Mouse (Mus musculus) left cerebral cortex, postnatal 4 days (tissue): ENCODE measurements around the gene Ccnb1ip1. TPM values are rescaled to one million over a fixed set of nuclear protein-coding genes. Genes with fewer than 3 reads are reported as not detected.
"Not testable (repeated sequence)": the region's sequence is repeated elsewhere in the genome, so short reads cannot be mapped to it uniquely, and the experiment has no call there.

Source experiments
- DNase-seq: peaks from one replicate; pipeline ENCODE4 v3.0.0-alpha.2; 2022
- intact Hi-C: fragments of 180-260 bp; cut with DNase I; formaldehyde crosslinking; loops from one replicate; pipeline ENCODE4 v1.15.1; 2025
- total RNA-seq, 2 experiments: library from RNA; stranded (reverse); gene quantifications; 2 replicates each; pipeline ENCODE4 v1.2.3; 2021

Ccnb1ip1 gene
- total RNA-seq = under 1 TPM in 1 of 2 experiments, not detected in 1; 0.58 TPM

DNA sequence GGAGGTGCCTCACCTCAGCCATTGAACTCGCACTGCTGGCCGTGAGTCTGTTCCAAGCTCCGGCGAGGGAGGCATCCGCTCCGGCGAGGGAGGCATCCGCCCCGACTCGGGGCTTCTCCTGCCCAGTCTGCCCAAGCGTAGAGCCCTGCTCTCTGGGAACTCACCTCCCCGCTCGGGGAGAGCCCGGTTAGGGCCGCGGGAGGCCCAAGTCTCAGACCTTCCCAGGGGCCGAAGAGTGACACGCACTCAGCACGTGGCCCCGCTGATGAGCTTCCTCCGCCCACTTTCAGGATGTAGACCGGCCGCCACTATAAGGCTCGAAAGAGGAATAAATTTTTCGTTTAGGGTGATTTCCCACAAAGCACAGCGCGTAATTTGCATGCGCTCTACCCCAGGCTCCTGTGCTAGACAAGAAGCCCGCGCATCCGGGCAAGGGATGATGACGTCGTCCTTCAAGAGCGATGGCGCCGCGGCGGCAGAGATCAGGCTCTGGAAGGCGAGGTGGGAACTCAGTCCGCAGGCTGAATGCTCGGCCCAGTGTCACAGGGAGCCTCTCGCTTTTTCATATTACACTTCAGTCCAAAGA is at the start of gene Ccnb1ip1, which contains the start of gene Parp2:
TSS of gene Ccnb1ip1 (minus strand) at position 246 of the 586 bp plus-strand sequence.
TSS of gene Parp2 (plus strand) at position 355 of the 586 bp plus-strand sequence.
- peak; percentile 93 for DNase-seq
- intact Hi-C loops = loop anchor here (2.0 to 10.0 kb wide), 2 partner anchors 117 to 257 kb away; partner anchors contain the start of genes Apex1 and Osgep

- DNase-seq = no peak
- intact Hi-C loops = no loop called here
These were observed 48.3 kb upstream of the Ccnb1ip1 start for GRCm38 (mm10) chr14:50855788-50856187.

GRCm38 (mm10) chr14:50837236-50837635 is 29.7 kb upstream of the Ccnb1ip1 start:
- intact Hi-C loops = no loop called here
- peak; percentile 36 for DNase-seq

DNA sequence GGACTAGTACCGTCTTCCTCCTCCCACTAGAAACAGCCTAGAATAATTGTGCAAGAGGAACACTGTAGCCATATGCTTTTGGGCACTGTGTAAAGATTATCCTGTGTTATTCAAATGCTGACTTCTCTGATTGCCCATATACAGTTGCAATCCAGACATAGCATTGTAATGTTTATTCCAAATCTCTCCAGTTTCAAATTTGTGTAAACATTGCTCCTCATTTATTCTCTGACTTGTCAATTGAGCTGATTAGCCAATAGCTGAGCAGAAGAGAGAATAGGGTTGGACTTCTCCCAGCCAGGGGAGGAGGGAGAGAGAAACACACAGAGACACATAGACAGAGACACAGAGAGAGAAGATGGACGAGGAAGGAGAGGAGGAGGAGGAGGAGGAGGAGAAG is 26.9 kb upstream of the Ccnb1ip1 start:
- intact Hi-C loops = no loop called here
- DNase-seq = no peak

DNA sequence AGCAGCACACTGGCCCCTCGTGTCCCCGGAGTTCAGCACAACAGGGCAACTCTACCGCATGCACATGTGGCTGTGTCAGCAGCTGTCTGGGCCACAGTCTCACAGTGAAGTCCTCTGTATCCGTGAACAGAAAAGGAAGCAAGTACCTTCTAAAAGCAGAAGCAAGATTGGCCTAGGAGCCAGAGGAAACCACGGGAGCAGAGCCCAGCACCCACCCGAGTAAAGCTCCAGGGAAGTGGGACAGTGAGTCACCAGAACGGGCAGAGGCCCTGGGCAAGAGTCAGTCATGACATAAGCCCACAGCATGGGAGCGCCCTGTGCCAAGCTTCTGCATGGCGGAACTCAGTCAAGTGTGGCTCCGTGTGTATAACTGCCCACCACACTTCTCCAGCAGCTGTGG is 26.4 kb upstream of the Ccnb1ip1 start:
- intact Hi-C loops = no loop called here
- DNase-seq = peak; percentile 28

DNA sequence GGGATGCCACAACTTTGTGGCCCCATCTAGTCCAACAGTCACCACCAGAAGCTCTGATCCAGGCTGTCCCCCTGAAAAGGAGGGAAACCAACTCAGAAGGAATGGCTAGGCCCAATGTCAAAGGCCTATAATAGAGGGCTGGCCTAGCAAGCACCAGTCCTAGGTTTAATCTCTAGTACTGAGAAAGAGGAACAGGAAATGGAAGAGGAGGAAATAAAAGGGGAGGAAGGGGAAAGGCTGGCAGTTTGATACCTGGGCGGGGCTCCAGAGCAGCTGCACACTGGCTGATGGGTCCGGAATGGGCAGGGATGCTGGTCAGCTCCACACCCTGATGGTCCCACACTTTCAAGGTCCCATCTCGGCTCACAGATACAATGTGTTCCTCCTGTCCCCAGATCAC is 22.3 kb upstream of the Ccnb1ip1 start:
- intact Hi-C loops = no loop called here

DNA sequence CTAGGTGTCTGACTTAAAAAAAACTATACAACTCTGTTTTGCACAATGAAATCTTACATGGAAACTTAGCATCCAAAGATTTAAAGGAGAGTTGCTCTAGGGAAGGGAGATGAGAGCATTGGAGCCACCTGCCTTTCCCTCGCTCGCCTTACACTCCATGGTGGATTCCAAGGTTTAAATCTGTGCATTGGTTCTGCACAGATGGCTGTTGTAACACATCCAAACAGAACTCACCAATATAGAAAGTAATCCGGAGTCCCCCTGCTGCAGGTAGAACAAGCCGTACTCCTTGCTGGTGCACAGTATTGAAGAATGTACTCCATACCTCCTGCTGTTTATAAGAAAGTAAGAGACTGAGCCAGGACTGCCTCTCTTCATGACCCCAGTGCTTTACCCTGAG is 19.0 kb upstream of the Ccnb1ip1 start:
- intact Hi-C loops = no loop called here
- DNase-seq = no peak

More for the DNA sequence above, 22.3 kb upstream of the Ccnb1ip1 start:
- DNase-seq = no peak

GRCm38 (mm10) chr14:50824219-50824618 is 16.7 kb upstream of the Ccnb1ip1 start:
- intact Hi-C loops = no loop called here

DNA sequence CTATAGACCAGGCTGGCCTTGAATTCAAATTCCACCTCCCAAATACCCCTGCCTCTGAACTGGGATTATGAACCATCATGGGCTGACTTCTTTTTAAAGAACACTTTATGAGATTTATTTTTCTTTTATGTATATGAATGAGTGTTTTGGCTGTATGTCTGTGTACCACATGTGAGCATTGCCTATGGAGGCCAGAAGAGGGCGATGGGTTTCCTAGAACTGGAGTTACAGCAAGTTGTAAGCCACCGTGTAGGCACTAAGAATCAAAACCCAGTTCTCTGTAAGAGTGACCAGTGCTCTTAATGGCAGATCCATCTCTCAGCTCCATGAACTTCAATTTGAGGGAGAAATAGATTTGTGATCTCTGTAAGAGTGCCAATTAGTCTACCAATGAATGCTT is 15.7 kb upstream of the Ccnb1ip1 start:
- intact Hi-C loops = no loop called here
- no peak for DNase-seq

More at GRCm38 (mm10) chr14:50824219-50824618, 16.7 kb upstream of the Ccnb1ip1 start:
- DNase-seq = no peak

DNA sequence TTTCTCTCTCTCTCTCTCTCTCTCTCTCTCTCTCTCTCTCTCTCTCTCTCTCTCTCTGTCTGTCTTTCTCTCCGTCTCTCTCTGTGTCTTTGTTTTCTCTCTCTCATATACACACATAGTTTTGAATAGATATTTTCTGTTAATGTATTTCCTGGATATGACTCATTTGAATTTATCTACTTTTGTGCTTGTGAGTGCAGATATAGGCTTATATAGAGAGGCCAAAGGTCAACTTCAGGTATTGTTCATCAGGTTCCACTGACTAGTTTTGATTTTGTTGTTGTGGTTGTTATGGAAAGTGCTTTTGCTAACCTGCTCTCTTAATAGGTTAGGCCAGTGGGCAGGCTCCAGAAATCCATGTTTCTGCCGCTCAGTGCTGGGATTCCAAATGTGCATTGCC is 5.5 kb upstream of the Ccnb1ip1 start:
- intact Hi-C loops = no loop called here

DNA sequence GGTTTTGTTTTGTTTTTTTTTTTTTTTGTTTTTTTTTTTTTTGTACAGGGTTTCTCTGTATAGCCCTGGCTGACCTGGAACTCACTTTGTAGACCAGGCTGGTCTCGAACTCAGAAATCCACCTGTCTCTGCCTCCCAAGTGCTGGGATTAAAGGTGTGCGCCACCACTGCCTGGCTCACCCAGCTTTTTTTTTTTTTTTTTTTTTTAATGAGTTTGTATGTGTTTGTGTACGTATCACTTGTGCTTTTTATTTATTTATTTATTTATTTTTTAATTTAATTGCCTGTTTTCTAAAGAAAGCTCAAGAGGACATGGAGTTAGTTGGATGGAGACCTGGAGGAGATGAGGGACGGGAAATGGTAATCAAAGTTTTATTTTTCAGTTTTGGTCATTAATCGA is 1.1 kb downstream of the Ccnb1ip1 start:
- intact Hi-C loops = loop anchor here (2.0 to 10.0 kb wide), 2 partner anchors 118 to 258 kb away; partner anchors contain the start of genes Apex1 and Osgep
- DNase-seq = not testable (repeated sequence)

More for the DNA sequence above, 5.5 kb upstream of the Ccnb1ip1 start:
- no peak for DNase-seq

DNA sequence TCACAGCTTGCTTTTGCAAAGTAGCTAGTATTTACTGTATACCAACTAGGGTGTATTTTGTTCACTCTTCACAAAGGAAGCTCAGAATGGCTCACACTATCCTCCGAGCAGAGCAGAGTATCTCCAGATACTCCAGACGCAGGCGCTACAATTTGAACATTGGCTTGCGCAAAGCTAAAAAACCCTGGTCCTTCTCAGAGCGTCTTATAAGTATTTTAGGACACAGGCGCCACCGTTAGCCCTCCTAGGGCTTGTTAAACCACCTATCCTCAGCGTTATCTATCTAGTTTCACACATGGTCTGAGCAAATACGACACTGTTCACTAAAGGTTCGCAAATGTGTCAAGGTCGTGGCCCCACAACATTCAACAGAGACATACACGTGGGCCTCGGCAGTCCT is 2.8 kb downstream of the Ccnb1ip1 start:
- DNase-seq = no peak
- intact Hi-C loops = loop anchor here (5.0 to 10.0 kb wide), 2 partner anchors 120 to 283 kb away; partner anchors contain the start of genes Apex1 and Osgep

- no peak for DNase-seq
- intact Hi-C loops = loop anchor here (5.0 to 10.0 kb wide), 2 partner anchors 122 to 284 kb away; partner anchors contain the start of genes Apex1 and Osgep
These were observed 4.5 kb downstream of the Ccnb1ip1 start for GRCm38 (mm10) chr14:50802843-50803562.

DNA sequence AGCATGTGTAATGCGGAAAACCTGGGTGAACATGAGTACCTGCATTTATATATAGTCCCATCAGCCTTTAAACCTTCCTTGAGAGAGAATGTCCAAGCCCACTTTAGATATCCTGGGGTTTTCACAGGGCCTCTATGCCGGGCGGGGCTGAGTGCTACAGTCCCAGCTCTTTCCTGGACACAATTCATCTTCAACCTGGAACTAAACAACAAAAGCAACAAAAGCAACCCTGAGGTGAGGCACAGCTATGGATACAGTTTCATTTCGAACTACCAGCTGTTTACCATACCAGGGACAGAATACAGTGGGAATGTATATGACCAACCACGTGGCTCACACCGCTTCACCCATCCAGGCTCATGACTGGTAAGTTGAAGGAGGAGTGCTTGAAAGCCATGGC is 5.1 kb downstream of the Ccnb1ip1 start:
- intact Hi-C loops = loop anchor here (5.0 to 10.0 kb wide), 2 partner anchors 122 to 285 kb away; partner anchors contain the start of genes Apex1 and Osgep
- no peak for DNase-seq

DNA sequence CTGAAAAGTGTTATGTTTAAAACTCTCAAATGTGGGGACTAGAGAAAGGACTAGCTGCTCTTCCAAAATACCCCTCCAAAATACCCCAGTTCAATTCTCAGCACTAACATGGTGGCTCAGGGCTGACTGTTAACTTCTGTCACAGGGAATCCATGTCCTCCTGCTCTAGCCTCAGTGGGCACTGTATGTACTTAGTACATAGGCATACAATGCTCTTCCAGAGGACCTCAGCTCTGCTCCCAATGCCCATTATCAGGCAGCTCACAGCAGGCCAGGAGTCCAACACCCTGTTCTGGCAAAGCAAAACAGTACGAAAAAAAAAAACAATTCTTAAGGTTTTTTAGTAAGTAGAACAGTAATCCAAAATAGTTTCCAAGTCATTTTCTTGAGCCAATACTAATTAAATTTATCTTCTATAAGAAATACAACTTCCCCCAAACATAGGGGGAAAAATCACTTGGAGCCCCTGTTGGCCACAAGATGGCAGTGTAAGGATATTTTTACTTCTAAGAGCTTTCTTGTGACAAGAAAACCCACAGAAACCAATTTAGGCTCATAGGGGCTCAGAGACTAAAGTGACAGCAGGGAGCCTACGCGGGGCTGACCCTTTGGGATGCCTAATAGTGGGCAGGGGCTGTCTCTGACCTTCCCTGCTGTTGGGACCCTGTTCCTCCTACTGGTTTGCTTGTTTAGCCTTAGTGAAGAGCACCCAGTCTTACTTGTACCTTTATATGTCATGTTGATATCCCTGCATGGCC is 7.9 kb downstream of the Ccnb1ip1 start:
- peak; percentile 19 for DNase-seq
- intact Hi-C loops = loop anchor here (5.0 to 10.0 kb wide), 2 partner anchors 125 to 288 kb away; partner anchors contain the start of genes Apex1 and Osgep

DNA sequence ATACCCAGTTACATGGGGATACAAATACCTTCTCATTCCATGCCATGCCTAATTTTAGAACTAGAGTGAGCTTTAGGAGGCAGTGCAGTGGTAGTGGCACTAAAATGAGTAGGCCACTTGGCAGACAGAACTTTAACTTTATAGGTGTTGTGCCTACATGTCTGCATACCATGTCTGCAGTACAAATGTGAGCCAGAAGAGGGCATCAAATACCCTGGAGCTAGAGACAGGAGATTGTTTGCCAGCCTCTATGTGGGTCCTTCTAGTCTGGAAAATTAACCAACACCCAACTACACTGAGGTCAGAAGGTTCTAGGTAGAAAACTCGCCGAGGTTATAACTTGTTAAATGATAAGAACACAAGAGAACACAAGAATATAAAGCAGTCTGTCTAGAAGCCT is 9.0 kb downstream of the Ccnb1ip1 start:
- intact Hi-C loops = no loop called here
- no peak for DNase-seq

GRCm38 (mm10) chr14:50796464-50796863 is 11.1 kb downstream of the Ccnb1ip1 start:
- intact Hi-C loops = no loop called here
- DNase-seq = no peak

DNA sequence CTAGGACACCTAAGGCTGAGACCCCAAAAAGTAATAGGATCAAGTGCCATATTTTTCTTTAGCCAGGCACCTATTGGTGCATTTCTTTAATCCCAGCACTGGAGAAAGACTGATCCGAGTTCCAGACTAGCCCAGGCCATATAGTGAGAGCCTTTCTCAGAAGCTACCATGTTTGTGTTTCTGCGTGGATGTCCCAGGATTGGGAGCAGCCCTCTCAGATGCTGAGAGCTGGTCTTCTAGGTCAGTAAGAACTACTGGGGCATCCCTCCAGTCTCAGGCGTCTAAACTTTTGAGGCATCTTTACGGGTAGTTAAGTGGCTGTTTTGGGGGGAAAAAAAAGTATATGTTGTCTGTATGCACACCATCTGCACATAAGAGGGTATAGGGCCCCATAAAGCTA is 11.6 kb downstream of the Ccnb1ip1 start:
- intact Hi-C loops = no loop called here
- no peak for DNase-seq

DNA sequence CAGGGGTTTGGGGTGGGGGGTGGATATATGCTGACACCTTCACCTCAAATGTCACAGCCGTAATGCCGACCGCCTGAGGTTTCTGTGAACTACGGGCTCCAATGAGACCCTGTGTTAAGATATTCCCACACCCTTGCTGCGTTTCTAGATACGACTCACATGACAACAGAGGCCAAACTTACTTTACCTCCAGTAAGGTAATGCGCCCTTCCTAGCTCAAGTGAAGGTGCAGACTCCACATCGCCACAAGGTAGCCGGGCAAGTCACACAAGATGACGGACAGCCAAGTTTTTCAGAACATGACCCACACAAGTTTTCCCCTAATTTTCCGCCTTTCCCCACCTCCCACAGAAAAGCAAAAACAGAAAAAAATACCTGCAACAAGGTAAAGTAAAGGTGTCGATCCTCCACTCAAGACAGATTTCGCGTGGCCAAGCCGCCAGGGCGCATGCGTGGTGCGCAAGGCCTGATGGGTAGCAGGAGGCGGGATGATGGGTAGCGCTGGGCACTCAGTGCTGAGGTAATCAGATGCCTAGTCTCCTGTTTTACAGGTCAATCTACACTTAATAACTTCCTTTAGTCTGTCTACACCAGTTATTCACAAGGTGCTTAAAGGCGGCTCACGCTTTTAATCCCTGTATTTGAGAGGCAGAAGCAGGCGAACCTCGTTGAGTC is 12.1 kb downstream of the Ccnb1ip1 start:
- DNase-seq = no peak
- intact Hi-C loops = no loop called here

GRCm38 (mm10) chr14:50788157-50788556 is 19.4 kb downstream of the Ccnb1ip1 start:
- intact Hi-C loops = no loop called here
- no peak for DNase-seq
